Mouse (Mus musculus) left cerebral cortex, postnatal 10 days (tissue): ENCODE measurements around the gene Vmn1r214. TPM values are rescaled to one million over a fixed set of nuclear protein-coding genes. Genes with fewer than 3 reads are reported as not detected.

ENCODE experiments used
- DNase-seq, 2 experiments: peaks; one replicate each; pipeline ENCODE4 v3.0.0; 2021 to 2022; ENCODE audit warnings: low spot score in 2 of 2, mixed read lengths in 1 of 2; ENCODE audit errors: extremely low spot score in 1 of 2
- intact Hi-C: fragments of 180-260 bp; cut with DNase I; formaldehyde crosslinking; loops from one replicate; pipeline ENCODE4 v1.15.1; 2025
- total RNA-seq, 2 experiments: library from RNA; stranded (reverse); gene quantifications; 2 replicates each; pipeline ENCODE4 v1.2.3; 2021

Gene Vmn1r214
- not detected for total RNA-seq

- intact Hi-C loops = no loop called here
- no peak for DNase-seq
Observed at GRCm38 (mm10) chr13:23030118-23030517, at the start of gene Vmn1r214. TSS of gene Vmn1r214 (plus strand) at chr13:23030418.

GRCm38 (mm10) chr13:22990214-22990891 is 39.9 kb upstream of the Vmn1r214 start:
- intact Hi-C loops = no loop called here
- no peak for DNase-seq

- intact Hi-C loops = no loop called here
- no peak for DNase-seq
Observed at GRCm38 (mm10) chr13:22992178-22992700, 38.0 kb upstream of the Vmn1r214 start.

- intact Hi-C loops = no loop called here
- DNase-seq = no peak
Observed at GRCm38 (mm10) chr13:22992721-22993120, 37.5 kb upstream of the Vmn1r214 start.

- intact Hi-C loops = no loop called here
- no peak for DNase-seq
Observed at GRCm38 (mm10) chr13:23007356-23007755, 22.9 kb upstream of the Vmn1r214 start, which contains the start of gene Vmn1r213. TSS of gene Vmn1r213 (plus strand) at chr13:23007656.

- DNase-seq = no peak
- intact Hi-C loops = no loop called here
Observed at GRCm38 (mm10) chr13:23018158-23018557, 12.1 kb upstream of the Vmn1r214 start.

- intact Hi-C loops = no loop called here
Observed at GRCm38 (mm10) chr13:23024812-23025211, 5.4 kb upstream of the Vmn1r214 start.

GRCm38 (mm10) chr13:23057778-23058177 is 27.6 kb downstream of the Vmn1r214 start:
- no peak for DNase-seq
- intact Hi-C loops = no loop called here

More at GRCm38 (mm10) chr13:23024812-23025211, 5.4 kb upstream of the Vmn1r214 start:
- DNase-seq = no peak

- DNase-seq = no peak
- intact Hi-C loops = no loop called here
Observed at GRCm38 (mm10) chr13:23067725-23068124, 37.5 kb downstream of the Vmn1r214 start, which contains the start of gene Vmn1r215. TSS of gene Vmn1r215 (plus strand) at chr13:23068025.

- intact Hi-C loops = no loop called here
- no peak for DNase-seq
Observed at GRCm38 (mm10) chr13:23069312-23069711, 39.1 kb downstream of the Vmn1r214 start.

Other genes with a start within 250 kb of the Vmn1r214 start
- gene Vmn1r209, start 220.7 kb upstream of the Vmn1r214 start, total RNA-seq = under 1 TPM in 1 of 2 experiments, not detected in 1; 0.13 TPM
- not detected for gene Vmn1r210, start 199.1 kb upstream of the Vmn1r214 start, total RNA-seq
- gene Vmn1r211, start 172.9 kb upstream of the Vmn1r214 start, total RNA-seq = not detected
- not detected for gene Vmn1r212, start 146.2 kb upstream of the Vmn1r214 start, total RNA-seq
- not detected for gene Vmn1r213, start 22.8 kb upstream of the Vmn1r214 start, total RNA-seq
- not detected for gene Vmn1r215, start 37.6 kb downstream of the Vmn1r214 start, total RNA-seq
- not detected for gene Vmn1r217, start 87.8 kb downstream of the Vmn1r214 start, total RNA-seq
- gene Vmn1r218, start 102.7 kb downstream of the Vmn1r214 start, total RNA-seq = not detected
- not detected for gene Vmn1r219, start 128.9 kb downstream of the Vmn1r214 start, total RNA-seq
- not detected for gene Vmn1r220, start 157.6 kb downstream of the Vmn1r214 start, total RNA-seq
- not detected for gene Vmn1r221, start 183.7 kb downstream of the Vmn1r214 start, total RNA-seq
- not detected for gene Vmn1r222, start 205.5 kb downstream of the Vmn1r214 start, total RNA-seq
- not detected for gene Vmn1r223, start 216.7 kb downstream of the Vmn1r214 start, total RNA-seq